Comparison of ENCODE assay signal across 24 mouse cellular contexts in genomic region chr7:75220786-75221185, GRCm38 (mm10).
A peak's percentile ranks its signal among the peaks of the same experiment; 100 is the strongest.
DNase-seq lines count a peak whose midpoint lies in the region; ATAC-seq and TF ChIP-seq lines count a peak whose summit lies in the region.
"Had no signal": no experiment of that assay in that cellular context is flagged by ENCODE, and none has a peak within 500 bp of the region (broad histone marks: within the 10 kb centered on the region; RNA-seq: fewer than 3 reads in every experiment).

No protein-coding gene starts in this region.

- H3K4me1 ChIP-seq in forebrain, embryonic 12.5 days, result no peaks in the 10 kb centered on the region
- no peaks in the 10 kb centered on the region for H3K4me1 ChIP-seq in forebrain, embryonic 11.5 days (replicated peaks; ENCODE audit: control insufficient read depth, insufficient read depth, low read length)
- H3K4me1 ChIP-seq in lung, embryonic 14.5 days (ENCODE audit: insufficient read depth), result 0 out of 2 replicates have a peak, but pooled peaks cover 4% of the 10 kb centered on the region
- peaks cover 7% of the 10 kb centered on the region; the same call in 1 of the 2 replicates for H3K4me1 ChIP-seq in forebrain, embryonic 15.5 days
- H3K4me1 ChIP-seq: heart, embryonic 15.5 days; hindbrain, embryonic 12.5 days; liver, embryonic 13.5 days; midbrain, embryonic 15.5 days; neural tube, embryonic 13.5 days had no signal

- H3K4me2 ChIP-seq in forebrain, embryonic 12.5 days, result no peak overlapping the region
- H3K4me2 ChIP-seq in forebrain, embryonic 11.5 days (ENCODE audit: low read depth, low read length, severe bottlenecking), result no peak overlapping the region
- no peak overlapping the region for H3K4me2 ChIP-seq in lung, embryonic 14.5 days
- no peak overlapping the region for H3K4me2 ChIP-seq in forebrain, embryonic 15.5 days (replicated peaks)
- H3K4me2 ChIP-seq: heart, embryonic 15.5 days; hindbrain, embryonic 12.5 days; liver, embryonic 13.5 days; midbrain, embryonic 15.5 days; neural tube, embryonic 13.5 days had no signal

- no peaks in the 10 kb centered on the region for H3K27me3 ChIP-seq in forebrain, embryonic 12.5 days
- no peaks in the 10 kb centered on the region for H3K27me3 ChIP-seq in forebrain, embryonic 11.5 days (ENCODE audit: control insufficient read depth, insufficient read depth, low read length)
- H3K27me3 ChIP-seq in lung, embryonic 14.5 days (ENCODE audit: insufficient read depth, low read length), result no peaks in the 10 kb centered on the region
- no peaks in the 10 kb centered on the region for H3K27me3 ChIP-seq in forebrain, embryonic 15.5 days
- H3K27me3 ChIP-seq: heart, embryonic 15.5 days; hindbrain, embryonic 12.5 days; liver, embryonic 13.5 days; midbrain, embryonic 15.5 days; neural tube, embryonic 13.5 days had no signal

- H3K9me3 ChIP-seq in forebrain, embryonic 12.5 days, result peaks cover 6% of the 10 kb centered on the region; the same call in 1 of the 2 replicates
- H3K9me3 ChIP-seq in forebrain, embryonic 11.5 days (ENCODE audit: control insufficient read depth, low read length), result no peaks in the 10 kb centered on the region; the same call in 1 of the 2 replicates
- peaks cover 4% of the 10 kb centered on the region; the same call in 1 of the 2 replicates for H3K9me3 ChIP-seq in lung, embryonic 14.5 days (ENCODE audit: low read depth, low read length)
- no peaks in the 10 kb centered on the region; the same call in 1 of the 2 replicates for H3K9me3 ChIP-seq in forebrain, embryonic 15.5 days
- H3K9me3 ChIP-seq: heart, embryonic 15.5 days; liver, embryonic 13.5 days; midbrain, embryonic 15.5 days had no signal

- no peak for DNase-seq in forebrain, embryonic 11.5 days (ENCODE audit: low spot score)
- DNase-seq in lung, embryonic 14.5 days, result peak; percentile 82
- no peak for DNase-seq in lung, postnatal 14 days
- peak; percentile 64 for DNase-seq in brain, adult 2 months (ENCODE audit: low read depth, low spot score)
- no peak for DNase-seq in gastrocnemius, postnatal 4 days (ENCODE audit: low spot score in 2 of 2)
- DNase-seq: adrenal gland, postnatal 36 days; cerebellum, adult 8-10 months; gastrocnemius, adult 2 months; kidney, adult 2 months; kidney, postnatal 10 days; liver, embryonic 13.5 days; retina, postnatal 1 day; right cerebral cortex, postnatal 25 days; thymus, postnatal 14 days had no signal

- H3K9ac ChIP-seq in forebrain, embryonic 12.5 days, result no peak overlapping the region
- H3K9ac ChIP-seq in forebrain, embryonic 11.5 days (ENCODE audit: low read length), result no peak overlapping the region
- no peak overlapping the region for H3K9ac ChIP-seq in lung, embryonic 14.5 days
- no peak overlapping the region for H3K9ac ChIP-seq in forebrain, embryonic 15.5 days (replicated peaks)
- H3K9ac ChIP-seq: heart, embryonic 15.5 days; hindbrain, embryonic 12.5 days; liver, embryonic 13.5 days; midbrain, embryonic 15.5 days; neural tube, embryonic 13.5 days had no signal

- H3K36me3 ChIP-seq in forebrain, embryonic 12.5 days (replicated peaks), result no peaks in the 10 kb centered on the region
- no peaks in the 10 kb centered on the region for H3K36me3 ChIP-seq in forebrain, embryonic 11.5 days (ENCODE audit: control insufficient read depth, insufficient read depth, low read length)
- no peaks in the 10 kb centered on the region for H3K36me3 ChIP-seq in lung, embryonic 14.5 days (ENCODE audit: insufficient read depth)
- no peaks in the 10 kb centered on the region for H3K36me3 ChIP-seq in forebrain, embryonic 15.5 days
- H3K36me3 ChIP-seq: heart, embryonic 15.5 days; hindbrain, embryonic 12.5 days; liver, embryonic 13.5 days; midbrain, embryonic 15.5 days; neural tube, embryonic 13.5 days had no signal

- peak; percentile 70; the same call in 1 of the 2 replicates for ATAC-seq in forebrain, embryonic 12.5 days (ENCODE audit: low FRiP score)
- ATAC-seq in forebrain, embryonic 11.5 days (replicated peaks; ENCODE audit: low FRiP score), result no peak
- no peak for ATAC-seq in lung, embryonic 14.5 days (ENCODE audit: insufficient read depth)
- ATAC-seq in forebrain, embryonic 15.5 days (replicated peaks), result peak; percentile 93
- ATAC-seq: CD4-positive, CD25-positive, alpha-beta regulatory T cell, adult 4 months; lung, postnatal 0 days; midbrain, embryonic 15.5 days had no signal

- TF ChIP-seq CTCF in lung, embryonic 14.5 days (IDR thresholded peaks at IDR 0.05; ENCODE audit: low read depth), result no peak

- no peak overlapping the region for H3K27ac ChIP-seq in forebrain, embryonic 12.5 days
- H3K27ac ChIP-seq in forebrain, embryonic 11.5 days (ENCODE audit: low read depth, low read length), result no peak overlapping the region
- H3K27ac ChIP-seq in lung, embryonic 14.5 days (ENCODE audit: low read depth), result no peak overlapping the region
- peak overlapping the region; percentile 80 for H3K27ac ChIP-seq in forebrain, embryonic 15.5 days (replicated peaks)
- H3K27ac ChIP-seq: gastrocnemius, adult 2 months; heart, embryonic 15.5 days; hindbrain, embryonic 12.5 days; liver, embryonic 13.5 days; midbrain, embryonic 15.5 days; neural tube, embryonic 13.5 days had no signal

- no peak overlapping the region for H3K4me3 ChIP-seq in forebrain, embryonic 12.5 days (replicated peaks)
- no peak overlapping the region for H3K4me3 ChIP-seq in forebrain, embryonic 11.5 days (ENCODE audit: low read depth, low read length)
- H3K4me3 ChIP-seq in lung, embryonic 14.5 days (ENCODE audit: low read depth, low read length), result no peak overlapping the region
- no peak overlapping the region for H3K4me3 ChIP-seq in forebrain, embryonic 15.5 days
- H3K4me3 ChIP-seq: gastrocnemius, adult 2 months; heart, embryonic 15.5 days; hindbrain, embryonic 12.5 days; left cerebral cortex, adult 2 months; liver, embryonic 13.5 days; midbrain, embryonic 15.5 days; myocyte; neural tube, embryonic 13.5 days had no signal

- WGBS in forebrain, embryonic 12.5 days, result 35% methylated on average over 1 of the region's 1 CpGs
- WGBS in forebrain, embryonic 11.5 days, result 12% methylated on average over 1 of the region's 1 CpGs
- WGBS in lung, embryonic 14.5 days, result 10% methylated on average over 1 of the region's 1 CpGs
- WGBS in forebrain, embryonic 15.5 days, result 4% methylated on average over 1 of the region's 1 CpGs

Comparison
In these comparisons a context has a peak if more than half of its experiments do, and no peak if none do; other contexts are left out.
1. ATAC-seq: peak in forebrain, embryonic 12.5 days (single experiment) and forebrain, embryonic 15.5 days (single experiment); none in forebrain, embryonic 11.5 days (single experiment) and lung, embryonic 14.5 days (single experiment).
2. DNase-seq: peak in lung, embryonic 14.5 days (single experiment) and brain, adult 2 months (single experiment); none in forebrain, embryonic 11.5 days (single experiment), lung, postnatal 14 days (single experiment) and gastrocnemius, postnatal 4 days (0 of 2).